Mouse (Mus musculus) lung, postnatal 25 days (tissue): ENCODE data around the gene Olfr1228.

Experiments used
- DNase-seq: peaks from one replicate; pipeline ENCODE4 v3.0.0; 2022; ENCODE audit warnings: low spot score

Olfr1228 gene

DNA sequence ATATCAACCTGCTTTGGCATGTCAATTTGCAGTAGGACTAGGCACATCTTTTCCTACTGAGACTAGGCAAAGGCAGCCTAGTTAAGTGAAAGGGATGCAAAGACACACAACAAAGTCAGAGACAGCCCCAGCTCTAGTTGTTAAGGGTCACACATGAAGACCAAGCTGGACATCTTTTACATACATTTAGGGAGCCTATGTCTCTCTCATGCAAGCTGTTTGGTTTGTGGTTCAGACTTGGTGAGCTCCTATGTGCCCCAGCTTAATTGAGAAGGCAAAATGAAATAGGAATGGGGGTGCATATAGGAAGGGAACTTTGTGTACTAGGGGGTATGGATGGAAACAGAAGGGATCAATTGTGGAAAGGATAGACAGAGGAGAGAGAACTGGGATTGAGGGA lies at the start of gene Olfr1228:
Gene Olfr1228 (minus strand): TSS at position 101 of the 400 bp plus-strand sequence.
- DNase-seq, result no peak

DNA sequence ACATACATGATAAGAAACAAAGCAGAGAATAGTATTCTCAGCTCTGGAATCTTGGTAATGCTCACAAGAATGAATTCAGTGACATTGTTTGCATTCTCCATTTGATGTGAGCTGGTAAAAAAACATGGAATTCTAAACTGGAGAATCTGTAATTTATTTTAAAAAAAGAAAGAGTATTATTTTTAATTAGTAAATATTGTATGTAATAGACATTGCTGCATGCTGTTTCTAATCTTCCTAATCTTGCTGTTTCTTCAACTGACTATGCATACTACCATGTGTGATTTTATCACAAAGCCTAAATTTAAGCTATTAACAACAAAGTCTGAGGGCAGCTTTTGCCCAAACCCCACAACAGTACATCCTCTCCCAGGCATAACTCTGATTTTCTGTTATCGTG lies 43.3 kb upstream of the Olfr1228 start, which contains the start of gene Olfr1230:
Gene Olfr1230 (minus strand): TSS at position 101 of the 400 bp plus-strand sequence.
- no peak for DNase-seq

DNA sequence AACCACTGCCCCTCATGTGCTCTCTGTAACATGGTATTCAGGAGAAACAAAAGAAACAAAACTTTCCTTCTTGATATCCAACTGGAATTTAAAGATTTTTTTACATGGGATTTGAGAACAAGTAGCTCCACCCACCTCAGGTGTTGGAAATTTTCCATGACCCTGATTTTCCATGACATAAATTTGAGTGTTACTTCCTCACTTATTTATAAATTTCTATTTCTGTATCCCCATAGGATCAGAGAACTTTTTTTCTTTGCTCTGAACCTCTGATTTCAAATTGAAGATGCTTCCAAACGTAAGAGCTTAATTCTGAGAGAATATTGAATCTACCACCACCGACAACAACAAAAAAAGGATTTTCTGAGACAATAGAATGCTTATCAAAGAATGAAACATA lies 34.1 kb upstream of the Olfr1228 start, which contains the start of gene Olfr1229:
Gene Olfr1229 (minus strand): TSS at position 101 of the 400 bp plus-strand sequence.
- DNase-seq, result no peak

DNA sequence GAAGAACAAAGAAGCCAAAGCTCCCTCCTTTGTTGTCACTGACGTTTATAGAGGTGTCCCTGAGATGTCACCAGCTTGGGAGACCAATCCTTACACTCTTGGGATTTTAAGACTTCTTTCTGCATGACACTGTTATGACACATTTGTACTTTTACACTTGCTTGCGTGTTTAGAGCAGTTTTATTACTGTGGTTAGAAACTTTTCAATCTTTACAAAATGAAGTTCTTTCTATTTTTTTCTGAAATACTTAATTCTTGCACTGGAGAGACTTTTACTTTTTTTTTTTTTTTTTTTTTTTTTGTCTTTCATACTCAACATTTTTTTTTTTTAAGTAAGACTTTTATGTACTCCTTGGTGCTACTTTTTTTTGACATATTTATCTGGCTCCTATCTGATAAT lies 53.9 kb downstream of the Olfr1228 start, which contains the start of gene Olfr1226:
Gene Olfr1226 (minus strand): TSS at position 101 of the 400 bp plus-strand sequence.
- DNase-seq, result no peak
